Mouse (Mus musculus): ENCODE data around the gene Slc12a7. TPM values are rescaled to one million over a fixed set of nuclear protein-coding genes. Genes with fewer than 3 reads are reported as not detected.

Slc12a7 gene
- polyA plus RNA-seq, 2 experiments, result 7.8 to 9.9 TPM

- WGBS (ENCODE audit: insufficient replicate concordance), result 50% methylated on average over 6 of the region's 6 CpGs
- no peak for TF ChIP-seq CTCF (IDR thresholded peaks at IDR 0.05; ENCODE audit: low read depth)
- TF ChIP-seq EP300 (IDR thresholded peaks at IDR 0.05; ENCODE audit: low read depth), result no peak
- Histone ChIP-seq H3K4me1 (replicated peaks; ENCODE audit: control insufficient read depth in 2 of 2, insufficient read depth in 2 of 2, low read length in 1 of 2) (peaks cover 0 to 14% of the 10 kb centered on the region in 2 experiments; a peak in 3 of 4 replicates), H3K4me2 (ENCODE audit: low read depth) (peak overlapping the region; percentile 62), H3K4me3 (ENCODE audit: insufficient read depth in 1 of 2, low read depth in 2 of 2, low read length in 2 of 2) (peak overlapping the region; percentile 3 to 53; a peak in 1 of 4 replicates), H3K9me3 (ENCODE audit: control insufficient read depth, low read length) (no peaks in the 10 kb centered on the region), H3K27me3 (ENCODE audit: control insufficient read depth, insufficient read depth, low read length) (no peaks in the 10 kb centered on the region), H3K27ac (no peak overlapping the region), H3K9ac (replicated peaks) (no peak overlapping the region), H3K36me3 (replicated peaks; ENCODE audit: control insufficient read depth, insufficient read depth, low read depth) (no peaks in the 10 kb centered on the region)
- DNase-seq (ENCODE audit: low read depth in 3 of 3, low spot score in 3 of 3) (no peak), ATAC-seq (ENCODE audit: insufficient read depth) (peak; percentile 8; the same call in 1 of the 2 replicates)
These were observed 30.0 kb downstream of the Slc12a7 start for GRCm38 (mm10) chr13:73762938-73763337.

GRCm38 (mm10) chr13:73763439-73764255 lies 30.8 kb downstream of the Slc12a7 start:
- H3K27ac ChIP-seq, result no peak overlapping the region
- peaks cover 0 to 17% of the 10 kb centered on the region in 2 experiments; a peak in 3 of 4 replicates for H3K4me1 ChIP-seq (replicated peaks; ENCODE audit: control insufficient read depth in 2 of 2, insufficient read depth in 2 of 2, low read length in 1 of 2)
- DNase-seq (ENCODE audit: low read depth in 3 of 3, low spot score in 3 of 3) (peak; percentile 65 to 72 (median 71)), ATAC-seq (ENCODE audit: insufficient read depth) (peak; percentile 88)
- peak overlapping the region; percentile 60 for H3K9ac ChIP-seq (replicated peaks)
- WGBS (ENCODE audit: insufficient replicate concordance), result under 1% methylated on average over 70 of the region's 70 CpGs
- peak overlapping the region; percentile 53 to 63 for H3K4me3 ChIP-seq (ENCODE audit: insufficient read depth in 1 of 2, low read depth in 2 of 2, low read length in 2 of 2)
- peak overlapping the region; percentile 62 for H3K4me2 ChIP-seq (ENCODE audit: low read depth)
- TF ChIP-seq EP300 (IDR thresholded peaks at IDR 0.05; ENCODE audit: low read depth) (no peak), CTCF (IDR thresholded peaks at IDR 0.05; ENCODE audit: low read depth) (no peak)
- no peaks in the 10 kb centered on the region for H3K27me3 ChIP-seq (ENCODE audit: control insufficient read depth, insufficient read depth, low read length)
- no peaks in the 10 kb centered on the region for H3K9me3 ChIP-seq (ENCODE audit: control insufficient read depth, low read length)
- H3K36me3 ChIP-seq (replicated peaks; ENCODE audit: control insufficient read depth, insufficient read depth, low read depth), result no peaks in the 10 kb centered on the region

GRCm38 (mm10) chr13:73764256-73764775 lies 31.4 kb downstream of the Slc12a7 start:
- 9% methylated on average over 11 of the region's 11 CpGs for whole genome bisulfite sequencing (ENCODE audit: insufficient replicate concordance)
- H3K9me3 ChIP-seq (ENCODE audit: control insufficient read depth, low read length), result no peaks in the 10 kb centered on the region
- H3K4me3 ChIP-seq (ENCODE audit: insufficient read depth in 1 of 2, low read depth in 2 of 2, low read length in 2 of 2), result peak overlapping the region; percentile 53 to 63
- H3K4me2 ChIP-seq (ENCODE audit: low read depth), result peak overlapping the region; percentile 62
- TF ChIP-seq EP300 (IDR thresholded peaks at IDR 0.05; ENCODE audit: low read depth), result no peak
- no peak for TF ChIP-seq CTCF (IDR thresholded peaks at IDR 0.05; ENCODE audit: low read depth)
- ATAC-seq (ENCODE audit: insufficient read depth) (no peak), DNase-seq (ENCODE audit: low read depth in 3 of 3, low spot score in 3 of 3) (no peak)
- no peak overlapping the region for H3K27ac ChIP-seq
- H3K9ac ChIP-seq (replicated peaks), result peak overlapping the region; percentile 60
- H3K27me3 ChIP-seq (ENCODE audit: control insufficient read depth, insufficient read depth, low read length), result no peaks in the 10 kb centered on the region
- no peaks in the 10 kb centered on the region for H3K36me3 ChIP-seq (replicated peaks; ENCODE audit: control insufficient read depth, insufficient read depth, low read depth)
- peaks cover 0 to 18% of the 10 kb centered on the region in 2 experiments; a peak in 3 of 4 replicates for H3K4me1 ChIP-seq (replicated peaks; ENCODE audit: control insufficient read depth in 2 of 2, insufficient read depth in 2 of 2, low read length in 1 of 2)

- Histone ChIP-seq H3K9me3 (ENCODE audit: control insufficient read depth, low read length) (no peaks in the 10 kb centered on the region), H3K27me3 (ENCODE audit: control insufficient read depth, insufficient read depth, low read length) (no peaks in the 10 kb centered on the region), H3K4me1 (replicated peaks; ENCODE audit: control insufficient read depth in 2 of 2, insufficient read depth in 2 of 2, low read length in 1 of 2) (peaks cover 0 to 27% of the 10 kb centered on the region in 2 experiments; a peak in 3 of 4 replicates), H3K4me3 (ENCODE audit: insufficient read depth in 1 of 2, low read depth in 2 of 2, low read length in 2 of 2) (no peak overlapping the region), H3K9ac (replicated peaks) (no peak overlapping the region), H3K36me3 (replicated peaks; ENCODE audit: control insufficient read depth, insufficient read depth, low read depth) (no peaks in the 10 kb centered on the region), H3K4me2 (ENCODE audit: low read depth) (peak overlapping the region; percentile 62), H3K27ac (no peak overlapping the region)
- DNase-seq (ENCODE audit: low read depth in 3 of 3, low spot score in 3 of 3) (no peak), ATAC-seq (ENCODE audit: insufficient read depth) (no peak)
- TF ChIP-seq CTCF (IDR thresholded peaks at IDR 0.05; ENCODE audit: low read depth), result no peak
- no peak for TF ChIP-seq EP300 (IDR thresholded peaks at IDR 0.05; ENCODE audit: low read depth)
- 67% methylated on average over 4 of the region's 4 CpGs for WGBS (ENCODE audit: insufficient replicate concordance)
These were observed 32.5 kb downstream of the Slc12a7 start for GRCm38 (mm10) chr13:73765393-73765792.

- no peak for DNase-seq (ENCODE audit: low read depth in 3 of 3, low spot score in 3 of 3)
- Histone ChIP-seq H3K4me3 (ENCODE audit: insufficient read depth in 1 of 2, low read depth in 2 of 2, low read length in 2 of 2) (no peak overlapping the region), H3K27me3 (ENCODE audit: control insufficient read depth, insufficient read depth, low read length) (no peaks in the 10 kb centered on the region), H3K4me1 (replicated peaks; ENCODE audit: control insufficient read depth in 2 of 2, insufficient read depth in 2 of 2, low read length in 1 of 2) (peaks cover 0 to 35% of the 10 kb centered on the region in 2 experiments; a peak in 3 of 4 replicates), H3K27ac (no peak overlapping the region), H3K9me3 (ENCODE audit: control insufficient read depth, low read length) (no peaks in the 10 kb centered on the region), H3K9ac (replicated peaks) (no peak overlapping the region), H3K36me3 (replicated peaks; ENCODE audit: control insufficient read depth, insufficient read depth, low read depth) (no peaks in the 10 kb centered on the region), H3K4me2 (ENCODE audit: low read depth) (no peak overlapping the region)
- TF ChIP-seq CTCF (IDR thresholded peaks at IDR 0.05; ENCODE audit: low read depth) (no peak), EP300 (IDR thresholded peaks at IDR 0.05; ENCODE audit: low read depth) (no peak)
- no peak for ATAC-seq (ENCODE audit: insufficient read depth)
- WGBS (ENCODE audit: insufficient replicate concordance), result 48% methylated on average over 8 of the region's 8 CpGs
These were observed 34.3 kb downstream of the Slc12a7 start for GRCm38 (mm10) chr13:73767224-73767623.
